Mouse (Mus musculus): ENCODE measurements around the gene Abcb8.

- TF ChIP-seq EP300 (IDR thresholded peaks at IDR 0.05; ENCODE audit: low read depth in 1 of 2, low read length in 2 of 2) (no peak), MAX (IDR thresholded peaks at IDR 0.05; ENCODE audit: low read length) (0 out of 2 replicates have a peak, but pooled peaks have one; percentile 24), POLR2A (IDR thresholded peaks at IDR 0.05; ENCODE audit: control insufficient read depth in 1 of 2, insufficient read depth in 1 of 2, low read depth in 1 of 2, low read length in 2 of 2, poor library complexity in 1 of 2) (no peak), POLR2AphosphoS2 (IDR thresholded peaks at IDR 0.05; ENCODE audit: low read length) (no peak), CHD2 (IDR thresholded peaks at IDR 0.05; ENCODE audit: low read length) (no peak), CHD1 (IDR thresholded peaks at IDR 0.05; ENCODE audit: low read depth, low read length) (no peak), MYC (IDR thresholded peaks at IDR 0.05; ENCODE audit: low read depth, low read length) (no peak), TAL1 (IDR thresholded peaks at IDR 0.05; ENCODE audit: low read length) (no peak), RCOR1 (IDR thresholded peaks at IDR 0.05; ENCODE audit: low read depth, low read length) (no peak)
These were observed 22.8 kb downstream of the Abcb8 start for GRCm38 (mm10) chr5:24416222-24416736.
